Mouse (Mus musculus) megakaryocyte, embryonic 14.5 days (primary cell): Measurements from ENCODE around the gene 4932438H23Rik.

Experiments
- FLI1 ChIP-seq: IDR thresholded peaks from 2 replicates; pipeline ENCODE4 v1.6.1; 2012; ENCODE audit warnings: low read length, inconsistent platforms, mixed read lengths
- GATA1 ChIP-seq: IDR thresholded peaks from 3 replicates; pipeline ENCODE4 v1.6.1; 2012; ENCODE audit warnings: mixed read lengths, low read length, inconsistent platforms, borderline replicate concordance

DNA sequence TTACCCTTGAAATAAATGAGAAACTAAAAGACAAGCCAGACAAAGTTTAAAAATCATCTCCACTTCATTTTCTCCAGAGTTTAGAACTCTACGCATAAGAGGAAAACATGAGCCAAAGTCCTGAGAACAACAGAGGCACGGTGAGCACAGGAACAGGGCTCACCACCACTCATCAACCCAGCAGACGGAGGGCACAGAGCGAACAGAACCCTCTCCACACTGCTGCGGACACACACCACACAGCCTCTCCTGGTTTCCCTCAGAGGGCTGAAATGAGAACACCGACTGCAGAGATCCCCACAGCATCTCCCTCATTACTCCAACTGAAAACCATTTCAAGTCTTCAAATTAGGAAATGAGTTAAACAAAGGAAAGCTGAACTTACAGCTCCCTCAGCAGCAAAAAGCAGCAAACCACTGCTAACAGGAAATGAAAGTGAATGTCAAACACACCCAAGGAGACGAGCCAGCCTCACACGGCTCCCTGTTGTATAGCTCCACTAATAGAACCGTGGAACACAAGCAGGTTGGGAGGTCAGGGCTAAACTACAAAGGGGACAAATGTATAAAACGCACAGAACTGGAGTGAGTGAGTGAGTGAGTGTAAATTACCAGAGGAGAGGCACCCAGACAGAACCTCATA, 74.0 kb downstream of the 4932438H23Rik start:
- TF ChIP-seq GATA1 (no peak), FLI1 (no peak)
